8 mouse cellular contexts compared by ENCODE assay signal in the genomic region with DNA sequence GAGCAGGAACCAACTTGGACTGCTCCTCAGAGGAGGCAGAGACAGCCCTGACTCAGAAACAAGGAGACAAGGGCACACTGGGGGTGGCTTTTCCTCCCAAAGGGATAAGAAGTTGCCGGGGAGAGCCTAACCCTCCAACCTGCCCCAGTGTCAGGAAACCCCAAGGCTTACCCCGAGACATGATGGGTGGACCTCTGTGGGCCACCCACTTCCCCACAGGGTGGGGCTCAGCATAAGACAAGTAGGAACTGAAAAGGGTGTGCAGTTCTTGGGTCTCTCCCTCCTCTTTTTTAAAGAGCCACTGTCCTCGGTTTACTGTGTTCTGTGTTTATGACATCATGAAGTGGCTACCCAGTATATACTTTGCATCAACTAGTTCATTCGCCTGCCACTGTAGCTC. TPM values are rescaled to one million over a fixed set of nuclear protein-coding genes. Genes with fewer than 3 reads are reported as not detected.
DNase-seq lines count a peak whose midpoint lies in the region; ATAC-seq lines count a peak whose summit lies in the region.

No protein-coding gene starts in this region.

- DNase-seq in heart, adult 11 months, result peak; percentile 96
- no peak for DNase-seq in heart, adult 8-10 months (ENCODE audit: low spot score)
- peak; percentile 73 for DNase-seq in CD4-positive helper T cell, adult 2 months (ENCODE audit: low read depth, low spot score)
- DNase-seq in induced T-regulatory cell, adult 2 months (ENCODE audit: low read depth), result peak; percentile 82
- no peak for DNase-seq in cerebellum, postnatal 36 days
- DNase-seq in ovary, postnatal 14 days (ENCODE audit: low spot score), result no peak
- no peak for DNase-seq in urinary bladder, adult 2 months (ENCODE audit: low spot score)

- peak; percentile 83 for ATAC-seq in megakaryocyte progenitor cell, adult 5-6 weeks (replicated peaks; ENCODE audit: poor library complexity)

RNA-seq across cellular contexts. Expression of a gene that starts 53.8 kb away (rescaled TPM):
- 100 to 1,000 TPM; 119 to 175 (median 143) TPM for total RNA-seq in heart, adult 8-10 months (2022)
- total RNA-seq in megakaryocyte progenitor cell, adult 5-6 weeks (2015), result 184 and 191 TPM in 2 replicates
- total RNA-seq in megakaryocyte progenitor cell, adult 5-6 weeks (2017), result 159 and 163 TPM in 2 replicates
- polyA plus RNA-seq in urinary bladder, adult 2 months (2012; rRNA removed), result 65.0 and 103 TPM in 2 replicates

RNA-seq across cellular contexts. Expression of a gene that starts 53.9 kb away (rescaled TPM):
- under 1 TPM in 2 of 4 experiments, not detected in 2; 0.40 to 0.69 TPM for total RNA-seq in heart, adult 8-10 months (2022)
- 0.77 and 0.90 TPM in 2 replicates for total RNA-seq in megakaryocyte progenitor cell, adult 5-6 weeks (2015)
- 3.0 and 4.3 TPM in 2 replicates for total RNA-seq in megakaryocyte progenitor cell, adult 5-6 weeks (2017)
- 0.44 and 0.68 TPM in 2 replicates for polyA plus RNA-seq in urinary bladder, adult 2 months (2012; rRNA removed)

RNA-seq across cellular contexts. Expression of a gene that starts 59.2 kb away (rescaled TPM):
- total RNA-seq in heart, adult 8-10 months (2022), result 10 to 100 TPM; 23.6 to 29.9 (median 25.5) TPM
- total RNA-seq in megakaryocyte progenitor cell, adult 5-6 weeks (2015), result 63.7 and 70.3 TPM in 2 replicates
- total RNA-seq in megakaryocyte progenitor cell, adult 5-6 weeks (2017), result 63.4 and 69.0 TPM in 2 replicates
- 27.9 and 30.9 TPM in 2 replicates for polyA plus RNA-seq in urinary bladder, adult 2 months (2012; rRNA removed)

Comparison
In these comparisons a context has a peak if more than half of its experiments do, and no peak if none do; other contexts are left out.
1. DNase-seq: peak in heart, adult 11 months (single experiment), CD4-positive helper T cell, adult 2 months (single experiment) and induced T-regulatory cell, adult 2 months (single experiment); none in heart, adult 8-10 months (single experiment), cerebellum, postnatal 36 days (0 of 2), ovary, postnatal 14 days (single experiment) and urinary bladder, adult 2 months (single experiment).